Mouse (Mus musculus): ENCODE results near the gene Ndc1. TPM values are rescaled to one million over a fixed set of nuclear protein-coding genes. Genes with fewer than 3 reads are reported as not detected.
A peak's percentile ranks its signal among the peaks of the same experiment; 100 is the strongest.

Gene Ndc1
- polyA plus RNA-seq, 1 experiment from 2014 or later, result 57.5 TPM

- no peak overlapping the region for H3K9ac ChIP-seq
- peaks cover 96% of the 10 kb centered on the region for H3K36me3 ChIP-seq (ENCODE audit: insufficient read depth)
- no peak for DNase-seq
- no peak overlapping the region for H3K4me3 ChIP-seq (ENCODE audit: low read depth, low read length)
- no peaks in the 10 kb centered on the region for H3K4me1 ChIP-seq (ENCODE audit: insufficient read depth)
- no peaks in the 10 kb centered on the region for H3K27me3 ChIP-seq (ENCODE audit: insufficient read depth, low read length)
- no peak for ATAC-seq (ENCODE audit: insufficient read depth)
- H3K27ac ChIP-seq (ENCODE audit: low read depth), result no peak overlapping the region
- 92% methylated on average over 8 of the region's 8 CpGs for WGBS
- no peak overlapping the region for H3K4me2 ChIP-seq
- no peak for TF ChIP-seq CTCF (IDR thresholded peaks at IDR 0.05; ENCODE audit: low read depth)
- H3K9me3 ChIP-seq (ENCODE audit: low read depth, low read length), result no peaks in the 10 kb centered on the region
These were observed 19.9 kb downstream of the Ndc1 start for GRCm38 (mm10) chr4:107387465-107387864.

DNA sequence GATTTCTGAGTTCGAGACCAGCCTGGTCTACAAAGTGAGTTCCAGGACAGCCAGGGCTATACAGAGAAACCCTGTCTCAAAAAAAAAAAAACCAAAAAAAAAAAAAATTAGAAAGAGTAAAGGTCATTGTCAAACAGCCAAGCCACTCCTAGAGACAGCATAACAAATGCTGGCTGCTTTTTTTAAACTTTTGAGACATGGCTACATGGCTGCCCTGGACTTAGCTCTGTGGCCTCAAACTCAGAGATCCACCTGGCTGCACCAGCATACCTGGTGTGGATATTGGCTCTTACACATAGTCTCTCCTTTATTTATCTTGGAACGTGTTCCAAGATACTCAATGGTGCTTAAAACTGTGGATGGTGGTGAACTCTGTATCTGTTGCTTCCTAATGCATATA, 20.7 kb downstream of the Ndc1 start:
- H3K36me3 ChIP-seq (ENCODE audit: insufficient read depth), result peaks cover 95% of the 10 kb centered on the region
- H3K4me1 ChIP-seq (ENCODE audit: insufficient read depth), result no peaks in the 10 kb centered on the region
- no peaks in the 10 kb centered on the region for H3K27me3 ChIP-seq (ENCODE audit: insufficient read depth, low read length)
- no peak for TF ChIP-seq CTCF (IDR thresholded peaks at IDR 0.05; ENCODE audit: low read depth)
- H3K27ac ChIP-seq (ENCODE audit: low read depth), result no peak overlapping the region
- H3K9me3 ChIP-seq (ENCODE audit: low read depth, low read length), result no peaks in the 10 kb centered on the region
- no peak overlapping the region for H3K4me3 ChIP-seq (ENCODE audit: low read depth, low read length)
- WGBS, result 93% methylated on average over 2 of the region's 2 CpGs
- DNase-seq (no peak), ATAC-seq (ENCODE audit: insufficient read depth) (no peak)
- H3K4me2 ChIP-seq, result no peak overlapping the region
- H3K9ac ChIP-seq, result no peak overlapping the region

DNA sequence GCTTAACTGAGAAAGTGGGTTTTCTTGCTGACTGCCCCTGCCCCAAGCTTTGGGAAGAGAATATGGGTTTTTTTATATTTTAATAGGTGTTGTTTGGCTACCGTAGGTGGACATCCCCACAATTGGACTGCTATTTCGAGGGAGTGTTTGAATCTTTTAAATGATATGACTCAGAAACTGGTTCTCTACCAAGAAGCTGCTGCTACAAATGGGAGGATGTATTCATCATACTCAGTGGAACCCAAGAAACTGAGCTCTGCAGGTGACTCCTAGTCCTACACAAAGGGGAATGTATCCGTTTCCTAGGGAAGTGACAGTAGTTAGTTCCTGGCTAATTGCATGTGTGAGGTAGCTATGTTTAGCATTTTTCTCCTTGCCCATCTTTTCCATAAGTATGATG, 21.8 kb downstream of the Ndc1 start:
- no peaks in the 10 kb centered on the region for H3K27me3 ChIP-seq (ENCODE audit: insufficient read depth, low read length)
- TF ChIP-seq CTCF (IDR thresholded peaks at IDR 0.05; ENCODE audit: low read depth), result no peak
- peaks cover 95% of the 10 kb centered on the region for H3K36me3 ChIP-seq (ENCODE audit: insufficient read depth)
- H3K9me3 ChIP-seq (ENCODE audit: low read depth, low read length), result no peaks in the 10 kb centered on the region
- H3K4me3 ChIP-seq (ENCODE audit: low read depth, low read length), result no peak overlapping the region
- no peak for ATAC-seq (ENCODE audit: insufficient read depth)
- no peak for DNase-seq
- H3K27ac ChIP-seq (ENCODE audit: low read depth), result no peak overlapping the region
- no peaks in the 10 kb centered on the region for H3K4me1 ChIP-seq (ENCODE audit: insufficient read depth)
- H3K4me2 ChIP-seq, result no peak overlapping the region
- no peak overlapping the region for H3K9ac ChIP-seq
- WGBS, result 89% methylated on average over 3 of the region's 3 CpGs

DNA sequence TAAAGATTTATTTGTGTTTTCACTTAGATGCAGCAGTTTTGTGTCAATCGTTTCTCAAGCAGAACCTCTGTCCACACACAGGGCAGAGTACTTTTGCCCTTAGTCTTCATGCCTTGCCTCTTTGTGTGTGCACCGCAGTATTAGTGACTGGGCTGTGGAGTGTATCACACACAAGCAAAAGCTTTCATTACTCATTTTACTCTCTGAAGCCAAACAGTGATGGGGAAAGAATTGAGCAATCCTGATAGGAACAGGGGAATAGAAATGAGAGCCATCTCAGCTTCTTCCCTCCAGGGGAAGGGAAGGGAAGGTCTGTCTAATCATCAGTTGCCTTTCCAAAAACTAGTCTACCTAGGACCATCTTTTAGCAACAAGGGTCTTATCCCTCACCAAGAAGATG, 26.2 kb downstream of the Ndc1 start:
- H3K4me1 ChIP-seq (ENCODE audit: insufficient read depth), result no peaks in the 10 kb centered on the region
- ATAC-seq (ENCODE audit: insufficient read depth) (no peak), DNase-seq (no peak)
- H3K27me3 ChIP-seq (ENCODE audit: insufficient read depth, low read length), result no peaks in the 10 kb centered on the region
- H3K4me3 ChIP-seq (ENCODE audit: low read depth, low read length), result no peak overlapping the region
- H3K9ac ChIP-seq, result no peak overlapping the region
- peaks cover 94% of the 10 kb centered on the region for H3K36me3 ChIP-seq (ENCODE audit: insufficient read depth)
- no peak overlapping the region for H3K4me2 ChIP-seq
- WGBS, result 92% methylated on average over 2 of the region's 2 CpGs
- no peak for TF ChIP-seq CTCF (IDR thresholded peaks at IDR 0.05; ENCODE audit: low read depth)
- no peak overlapping the region for H3K27ac ChIP-seq (ENCODE audit: low read depth)
- H3K9me3 ChIP-seq (ENCODE audit: low read depth, low read length), result no peaks in the 10 kb centered on the region

DNA sequence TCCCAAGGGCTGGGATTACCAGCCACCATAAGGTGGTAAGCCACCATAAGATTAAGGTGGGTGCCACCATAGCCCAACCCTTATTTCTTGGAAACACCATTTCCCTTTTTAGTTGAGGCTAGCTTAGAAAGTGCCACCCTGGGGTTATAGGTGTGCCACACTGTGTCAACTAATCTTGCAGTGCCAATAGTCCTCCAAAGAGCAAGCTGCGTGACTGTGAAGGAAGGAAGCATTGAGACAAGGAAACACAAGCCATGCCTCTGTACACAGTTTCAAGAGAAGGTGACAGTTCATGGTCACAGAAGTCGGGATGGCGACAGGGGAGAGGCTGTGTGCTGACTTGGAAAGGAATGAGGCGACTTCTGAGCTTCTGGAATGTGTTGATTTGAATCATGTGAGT, 52.6 kb downstream of the Ndc1 start:
- Histone ChIP-seq H3K4me3 (ENCODE audit: low read depth, low read length) (no peak overlapping the region), H3K4me2 (no peak overlapping the region), H3K4me1 (ENCODE audit: insufficient read depth) (no peaks in the 10 kb centered on the region), H3K27me3 (ENCODE audit: insufficient read depth, low read length) (no peaks in the 10 kb centered on the region), H3K9me3 (ENCODE audit: low read depth, low read length) (no peaks in the 10 kb centered on the region), H3K27ac (ENCODE audit: low read depth) (no peak overlapping the region), H3K9ac (no peak overlapping the region), H3K36me3 (ENCODE audit: insufficient read depth) (peaks cover 4% of the 10 kb centered on the region; the same call in 1 of the 2 replicates)
- no peak for ATAC-seq (ENCODE audit: insufficient read depth)
- TF ChIP-seq CTCF (IDR thresholded peaks at IDR 0.05; ENCODE audit: low read depth), result no peak
- 69% methylated on average over 4 of the region's 4 CpGs for WGBS
- DNase-seq, result no peak

DNA sequence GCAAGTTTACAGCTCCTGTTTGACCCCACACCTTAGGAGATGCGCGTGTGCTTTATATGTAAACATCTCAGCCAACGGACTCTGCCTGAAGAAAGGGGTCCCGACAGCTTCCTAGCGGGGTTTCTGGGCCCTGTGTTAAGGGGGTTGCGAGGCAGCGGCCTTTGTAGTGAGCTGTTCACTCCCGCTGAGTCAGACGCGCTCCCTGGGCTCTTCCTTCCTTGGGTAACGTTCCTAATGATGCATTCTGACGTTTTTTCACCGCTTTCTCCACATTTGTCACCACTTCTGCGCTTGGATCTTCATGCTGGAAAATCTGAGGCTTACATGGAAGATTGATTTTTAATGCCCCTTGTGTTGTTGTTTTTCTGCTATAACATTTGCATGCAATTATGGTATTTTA, 54.1 kb downstream of the Ndc1 start:
- Histone ChIP-seq H3K9me3 (ENCODE audit: low read depth, low read length) (no peaks in the 10 kb centered on the region), H3K27ac (ENCODE audit: low read depth) (no peak overlapping the region), H3K36me3 (ENCODE audit: insufficient read depth) (no peaks in the 10 kb centered on the region), H3K4me3 (ENCODE audit: low read depth, low read length) (peak overlapping the region; percentile 6; the same call in 1 of the 2 replicates), H3K4me1 (ENCODE audit: insufficient read depth) (no peaks in the 10 kb centered on the region), H3K9ac (no peak overlapping the region), H3K4me2 (peak overlapping the region; percentile 46), H3K27me3 (ENCODE audit: insufficient read depth, low read length) (no peaks in the 10 kb centered on the region)
- TF ChIP-seq CTCF (IDR thresholded peaks at IDR 0.05; ENCODE audit: low read depth), result no peak
- WGBS, result 3% methylated on average over 14 of the region's 14 CpGs
- ATAC-seq (ENCODE audit: insufficient read depth) (no peak), DNase-seq (peak; percentile 50)

- Histone ChIP-seq H3K4me1 (ENCODE audit: insufficient read depth) (no peaks in the 10 kb centered on the region), H3K9ac (no peak overlapping the region), H3K27ac (ENCODE audit: low read depth) (no peak overlapping the region), H3K9me3 (ENCODE audit: low read depth, low read length) (no peaks in the 10 kb centered on the region), H3K4me2 (0 out of 2 replicates have a peak overlapping the region, but pooled peaks have one; percentile 46), H3K4me3 (ENCODE audit: low read depth, low read length) (no peak overlapping the region), H3K36me3 (ENCODE audit: insufficient read depth) (no peaks in the 10 kb centered on the region), H3K27me3 (ENCODE audit: insufficient read depth, low read length) (no peaks in the 10 kb centered on the region)
- 18% methylated on average over 6 of the region's 6 CpGs for WGBS
- peak; percentile 88 for DNase-seq
- peak; percentile 44; the same call in 1 of the 2 replicates for ATAC-seq (ENCODE audit: insufficient read depth)
- peak; percentile 76 for TF ChIP-seq CTCF (IDR thresholded peaks at IDR 0.05; ENCODE audit: low read depth)
These were observed 54.6 kb downstream of the Ndc1 start for GRCm38 (mm10) chr4:107422176-107422575.

- Histone ChIP-seq H3K27me3 (ENCODE audit: insufficient read depth, low read length) (no peaks in the 10 kb centered on the region), H3K9me3 (ENCODE audit: low read depth, low read length) (no peaks in the 10 kb centered on the region), H3K27ac (ENCODE audit: low read depth) (no peak overlapping the region), H3K4me3 (ENCODE audit: low read depth, low read length) (no peak overlapping the region), H3K9ac (no peak overlapping the region), H3K4me2 (no peak overlapping the region), H3K4me1 (ENCODE audit: insufficient read depth) (no peaks in the 10 kb centered on the region), H3K36me3 (ENCODE audit: insufficient read depth) (no peaks in the 10 kb centered on the region)
- ATAC-seq (ENCODE audit: insufficient read depth), result no peak
- TF ChIP-seq CTCF (IDR thresholded peaks at IDR 0.05; ENCODE audit: low read depth), result no peak
- no peak for DNase-seq
- 93% methylated on average over 12 of the region's 12 CpGs for WGBS
These were observed 58.0 kb downstream of the Ndc1 start for GRCm38 (mm10) chr4:107425616-107426015.
